Mouse (Mus musculus): ENCODE data around the gene Ttc7b.

DNA sequence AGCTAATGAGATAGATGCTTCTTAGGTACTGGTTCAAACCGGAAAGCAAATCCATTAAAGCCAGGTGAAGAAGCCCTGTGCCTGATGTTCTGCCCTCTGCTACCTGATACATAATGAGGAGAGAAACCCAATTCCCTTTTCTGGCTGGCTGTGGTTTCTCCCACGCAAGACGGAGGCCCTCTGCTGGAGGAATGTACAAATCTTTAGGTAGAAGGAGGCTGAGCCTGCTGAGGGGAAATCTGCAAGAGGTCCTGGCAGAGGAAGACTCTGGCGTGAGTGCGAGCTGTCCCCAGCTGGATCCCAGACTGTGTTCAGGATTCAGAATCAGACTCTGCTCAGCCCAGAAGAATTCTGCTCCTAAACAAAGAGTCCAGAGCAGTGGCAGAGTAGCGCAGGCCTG, 99.1 kb downstream of the Ttc7b start:
- TF ChIP-seq POLR2A (IDR thresholded peaks at IDR 0.05; ENCODE audit: control insufficient read depth, low read depth, low read length) (no peak), CTCF (IDR thresholded peaks at IDR 0.05; ENCODE audit: control insufficient read depth, insufficient read depth, insufficient replicate concordance, low read depth, low read length) (no peak)
